Mouse (Mus musculus) olfactory bulb, adult 2 months (tissue): ENCODE measurements around the gene Smarcd3.

Experiments used
- CTCF ChIP-seq: fragments of 200-500 bp; IDR thresholded peaks from 2 replicates; pipeline ENCODE4 v1.5.1; 2012; ENCODE audit warnings: low read depth, mild to moderate bottlenecking, low read length, moderate library complexity; ENCODE audit not compliant: insufficient read depth
- POLR2A ChIP-seq: fragments of 200-500 bp; IDR thresholded peaks from 2 replicates; pipeline ENCODE4 v1.6.1; 2012; ENCODE audit warnings: mild to moderate bottlenecking, low read depth, low read length, moderate library complexity; ENCODE audit not compliant: insufficient read depth

DNA sequence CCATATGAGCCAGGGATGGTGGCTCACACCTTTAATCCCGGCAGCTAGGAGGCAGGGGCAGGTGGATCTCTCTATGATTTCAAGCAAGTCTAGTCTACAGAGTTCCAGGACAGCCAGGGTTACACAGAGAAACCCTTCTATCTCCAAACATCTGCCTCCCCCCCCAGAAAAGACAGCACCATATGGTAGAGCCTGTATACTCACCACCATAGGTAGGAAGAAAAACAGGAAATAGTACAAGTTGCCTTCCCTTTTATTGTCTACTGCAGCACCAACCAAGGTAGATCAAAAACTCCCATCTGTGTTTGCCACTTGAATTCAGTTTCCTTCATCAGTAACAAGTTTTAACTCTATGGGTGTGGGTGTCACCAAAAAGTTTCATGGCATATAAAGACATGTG is 48.3 kb downstream of the Smarcd3 start:
- no peak for TF ChIP-seq CTCF
- TF ChIP-seq POLR2A: no peak
